Mouse (Mus musculus) kidney, adult 18-20 months (tissue): ENCODE data around the gene Olfr764-ps1.
"Not testable (repeated sequence)": the region's sequence is repeated elsewhere in the genome, so short reads cannot be mapped to it uniquely, and the experiment has no call there.

Source experiments
- DNase-seq: peaks from one replicate; pipeline ENCODE4 v3.0.0; 2021

The Olfr764-ps1 gene

DNA sequence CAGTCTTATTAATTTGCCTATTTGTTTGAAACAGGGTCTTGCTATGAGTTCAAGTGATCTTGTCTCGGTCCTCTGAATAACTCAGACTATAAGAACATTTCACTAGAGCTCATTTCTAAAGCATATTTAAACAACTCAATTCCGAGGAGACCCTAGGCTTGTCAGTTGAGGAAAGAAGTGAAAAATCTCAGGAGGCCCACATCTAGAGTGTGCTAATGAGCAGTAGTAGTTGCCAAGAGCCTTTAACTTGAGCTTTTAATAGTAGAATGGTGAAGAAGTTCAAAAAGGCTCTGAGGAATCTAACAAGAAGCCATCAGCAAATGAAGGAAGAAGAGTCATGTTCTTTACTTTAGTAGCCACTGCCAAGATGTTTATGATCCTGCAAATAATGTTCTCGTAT lies at the start of gene Olfr764-ps1:
Olfr764-ps1 (minus strand) TSS at position 101 of the 400 bp plus-strand sequence.
- no peak for DNase-seq

DNA sequence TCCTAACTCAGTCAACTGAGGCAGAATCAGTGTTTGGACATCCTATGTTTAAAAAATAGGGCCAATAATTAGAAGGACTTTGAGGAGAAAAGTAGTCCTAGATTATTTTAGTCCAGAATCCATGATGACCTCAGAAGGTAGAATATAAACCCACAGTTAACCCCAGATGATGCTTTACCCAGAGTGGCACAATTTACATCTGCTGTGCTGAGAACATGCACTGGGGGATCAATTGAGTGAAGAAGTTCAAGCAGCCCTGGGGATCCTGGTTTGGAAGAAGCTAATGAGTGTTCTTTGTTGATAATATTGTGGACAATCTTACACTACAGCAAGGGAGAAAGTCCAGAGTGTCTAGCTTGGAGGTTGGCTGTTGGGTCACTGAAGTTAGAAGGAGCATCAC lies 43.1 kb upstream of the Olfr764-ps1 start, which contains the start of gene Olfr767:
Olfr767 (minus strand) TSS at position 101 of the 400 bp plus-strand sequence.
- not testable (repeated sequence) for DNase-seq

DNA sequence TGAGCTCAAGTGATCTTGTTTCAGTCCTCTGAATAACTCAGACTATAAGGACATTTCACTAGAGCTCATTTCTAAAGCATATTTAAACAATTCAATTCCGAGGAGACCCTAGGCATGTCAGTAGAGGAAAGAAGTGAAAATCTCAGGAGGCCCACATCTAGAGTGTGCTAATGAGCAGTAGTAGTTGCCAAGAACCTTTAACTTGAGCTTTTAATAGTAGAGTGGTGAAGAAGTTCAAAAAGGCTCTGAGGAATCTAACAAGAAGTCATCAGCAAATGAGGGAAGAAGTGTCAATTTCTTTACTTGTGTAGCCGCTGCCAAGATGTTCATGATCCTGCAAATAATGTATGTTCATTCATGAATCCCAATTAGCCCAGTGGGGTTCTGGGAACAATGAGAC lies 29.2 kb upstream of the Olfr764-ps1 start, which contains the start of gene Olfr766-ps1:
Olfr766-ps1 (minus strand) TSS at position 101 of the 400 bp plus-strand sequence.
- no peak for DNase-seq

DNA sequence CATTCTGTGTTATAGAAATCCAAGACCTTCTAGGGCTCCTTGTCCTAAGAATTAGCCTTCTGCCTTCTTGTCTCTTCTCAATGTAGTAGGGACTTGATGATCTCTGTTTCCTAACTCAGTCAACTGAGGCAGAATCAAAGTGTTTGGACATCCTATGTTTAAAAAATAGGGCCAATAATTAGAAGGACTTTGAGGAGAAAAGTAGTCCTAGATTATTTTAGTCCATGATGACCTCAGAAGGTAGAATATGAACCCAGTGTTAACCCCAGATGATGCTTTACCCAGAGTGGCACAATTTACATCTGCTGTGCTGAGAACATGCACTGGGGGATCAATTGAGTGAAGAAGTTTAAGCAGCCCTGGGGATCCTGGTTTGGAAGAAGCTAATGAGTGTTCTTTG lies 10.2 kb upstream of the Olfr764-ps1 start, which contains the start of gene Olfr765:
Olfr765 (minus strand) TSS at position 101 of the 400 bp plus-strand sequence.
- DNase-seq = not testable (repeated sequence)

DNA sequence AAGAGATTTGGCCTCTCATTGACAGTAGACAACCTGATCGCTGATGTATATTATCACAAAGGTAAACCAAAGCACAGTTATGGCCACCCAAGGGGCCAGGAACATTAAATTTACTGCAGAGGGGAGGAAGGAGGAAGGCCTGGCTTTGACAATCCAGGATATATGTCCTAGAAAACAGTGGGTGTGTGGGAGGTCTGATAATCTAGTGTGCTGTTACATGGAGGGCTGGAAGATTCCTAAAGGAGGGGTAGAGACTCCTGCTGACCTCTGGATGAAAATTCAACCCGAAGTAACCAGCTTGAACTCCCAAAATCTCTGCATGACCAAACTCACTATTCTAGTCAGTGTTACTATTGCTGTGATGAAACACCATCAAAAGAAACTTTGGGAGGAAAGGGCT lies 11.4 kb downstream of the Olfr764-ps1 start:
- DNase-seq = no peak

DNA sequence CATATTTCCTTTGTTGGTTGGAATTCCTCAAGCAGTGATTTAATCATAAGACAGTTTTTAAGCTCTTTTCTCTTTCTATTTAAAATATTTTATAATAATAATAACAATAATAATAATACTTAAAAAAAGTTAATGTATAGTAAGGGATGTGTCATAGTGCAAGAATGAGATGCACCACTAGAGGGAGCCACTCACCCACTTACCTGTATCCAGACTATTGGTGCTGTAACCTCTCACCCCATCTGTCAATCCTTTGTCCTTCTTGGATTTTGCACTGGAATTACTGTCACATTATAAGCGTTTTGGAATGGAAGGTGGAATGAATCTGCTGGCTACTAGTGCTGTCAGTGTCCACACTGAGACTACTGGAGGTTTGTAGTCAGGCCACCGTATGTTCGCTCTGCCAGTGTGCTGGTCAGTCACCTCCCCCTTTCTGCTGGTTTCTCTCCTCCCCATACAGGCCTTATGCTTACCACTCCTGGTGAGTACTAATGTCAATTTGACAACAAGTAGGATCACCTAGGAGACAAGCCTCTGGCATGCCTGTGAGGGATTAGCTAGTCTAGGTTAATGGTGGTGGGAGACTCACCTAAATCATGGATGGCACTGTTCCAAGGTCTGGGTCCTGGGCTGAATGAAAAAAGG lies 13.6 kb downstream of the Olfr764-ps1 start:
- peak; percentile 35 for DNase-seq

DNA sequence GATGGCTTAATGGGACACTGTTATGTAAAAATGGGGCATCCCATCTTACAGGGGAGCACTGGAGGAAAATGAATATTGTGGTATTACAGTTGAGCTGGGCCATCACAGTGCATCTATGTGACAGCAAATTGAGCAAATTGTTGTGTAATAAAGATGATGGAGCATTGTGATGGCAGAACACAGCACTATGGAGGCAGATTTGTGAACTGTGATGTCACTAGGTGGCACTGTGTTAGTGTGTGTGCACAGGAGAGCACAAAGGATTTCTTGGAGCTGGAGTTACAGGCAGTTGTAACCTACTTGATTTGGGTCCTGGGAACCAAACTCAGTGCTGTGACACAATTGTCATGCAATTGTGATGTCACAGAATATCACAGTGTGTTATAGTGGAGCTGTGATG lies 16.4 kb downstream of the Olfr764-ps1 start:
- no peak for DNase-seq

DNA sequence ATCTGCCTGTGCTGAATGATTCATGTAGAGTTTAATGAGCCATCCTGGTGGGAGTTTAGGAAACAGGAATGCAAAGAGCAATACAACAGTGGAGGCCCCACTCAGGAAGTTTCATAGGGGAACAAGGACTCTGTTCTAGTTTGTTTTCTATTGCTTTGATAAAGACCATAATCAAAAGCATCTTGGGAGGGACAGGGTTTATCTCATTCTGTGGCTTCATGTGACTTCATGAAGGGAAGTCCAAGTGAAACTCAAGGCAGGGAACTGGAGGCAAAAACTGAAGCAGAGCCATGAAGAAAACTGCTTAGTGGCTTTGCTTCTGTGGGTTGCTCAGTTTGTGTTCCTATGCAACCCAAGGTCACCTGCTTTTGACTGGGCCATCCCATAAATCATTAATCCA lies 25.2 kb downstream of the Olfr764-ps1 start:
- no peak for DNase-seq

DNA sequence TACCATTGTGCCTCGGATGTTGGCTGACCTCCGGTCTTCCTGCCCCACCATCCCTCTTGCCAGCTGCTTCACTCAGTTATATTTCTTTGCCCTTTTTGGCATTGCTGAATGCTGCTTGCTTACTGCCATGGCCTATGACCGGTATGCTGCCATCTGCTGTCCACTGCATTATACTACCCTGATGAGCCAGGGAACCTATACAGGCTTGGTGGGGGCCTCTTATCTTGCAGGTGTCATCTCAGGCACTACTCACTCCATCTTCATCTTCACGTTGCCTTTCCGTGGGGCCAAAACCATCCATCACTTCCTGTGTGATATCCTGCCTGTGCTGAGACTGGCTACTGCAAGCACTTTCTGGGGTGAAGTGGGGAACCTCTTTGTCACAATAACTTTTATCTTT lies 28.2 kb downstream of the Olfr764-ps1 start:
- DNase-seq = not testable (repeated sequence)

DNA sequence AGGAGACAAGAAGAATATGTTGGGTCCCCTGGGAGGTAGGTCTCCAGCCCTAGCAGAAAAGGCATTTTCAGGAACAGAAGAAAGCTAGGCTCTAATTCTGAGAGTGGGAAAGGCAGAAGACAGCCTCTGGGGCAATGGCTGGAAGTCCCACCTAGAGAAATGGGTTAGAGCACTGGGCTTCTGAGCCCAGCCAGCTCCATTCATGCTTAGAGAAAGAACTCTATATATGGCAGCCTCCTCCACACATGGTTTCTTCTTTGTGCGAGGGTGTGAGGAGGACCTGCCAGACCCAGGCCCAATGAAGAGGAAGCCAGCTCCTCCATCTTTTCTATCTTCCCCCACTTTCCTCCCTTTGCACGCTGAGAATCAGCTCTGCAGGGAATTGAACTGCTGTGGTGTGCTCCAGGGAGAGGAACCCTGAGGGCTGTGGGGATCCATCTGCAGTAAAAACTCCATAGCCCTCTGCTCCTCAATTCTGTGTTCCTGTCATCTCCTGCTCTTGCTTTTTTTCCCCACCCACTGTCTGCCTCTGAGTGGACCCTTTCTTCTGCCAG lies 29.3 kb downstream of the Olfr764-ps1 start, which contains the start of gene Olfr763:
Olfr763 (plus strand) TSS at position 504 of the 554 bp plus-strand sequence.
- DNase-seq = no peak

DNA sequence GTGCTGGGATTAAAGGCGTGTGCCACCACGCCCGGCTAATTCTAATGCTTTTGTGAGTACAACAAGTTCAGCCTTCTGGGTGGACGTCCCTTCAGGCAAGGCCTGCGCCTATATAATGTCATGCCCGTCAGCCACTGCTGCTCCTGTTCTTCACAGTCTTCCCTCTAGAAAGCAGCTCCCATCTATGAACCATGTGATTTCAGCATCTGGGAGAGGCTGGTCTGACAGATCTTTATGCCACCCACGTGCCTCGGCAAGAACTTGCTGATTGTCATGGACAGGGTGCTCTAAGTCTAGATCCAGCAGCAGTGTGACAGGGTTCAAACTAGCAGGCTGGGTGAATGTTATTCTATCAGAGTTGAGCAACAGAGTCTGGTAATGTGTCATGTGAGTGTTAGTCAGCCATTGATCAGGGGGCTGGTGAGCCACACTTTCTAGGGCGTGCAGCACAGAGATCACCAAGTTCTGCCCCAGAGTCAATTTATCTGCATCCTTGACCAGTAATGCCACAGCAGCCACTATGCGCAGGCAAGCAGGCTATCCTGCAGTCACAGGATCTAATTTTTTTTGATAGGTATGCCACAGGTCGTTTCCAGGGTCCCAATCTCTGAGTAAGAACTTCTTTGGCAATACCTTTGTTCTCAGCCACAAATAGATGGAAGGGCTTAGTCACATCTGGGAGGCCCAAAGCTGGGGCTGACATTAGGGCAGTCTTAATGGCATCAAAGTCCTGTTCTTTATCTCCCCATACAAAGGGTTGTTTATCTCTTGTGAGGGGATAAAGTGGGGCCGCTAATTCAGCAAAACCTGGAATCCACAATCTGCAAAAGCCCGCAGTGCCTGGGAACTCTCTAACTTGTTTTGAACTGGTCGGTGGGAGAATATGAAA lies 35.4 kb downstream of the Olfr764-ps1 start:
- no peak for DNase-seq

DNA sequence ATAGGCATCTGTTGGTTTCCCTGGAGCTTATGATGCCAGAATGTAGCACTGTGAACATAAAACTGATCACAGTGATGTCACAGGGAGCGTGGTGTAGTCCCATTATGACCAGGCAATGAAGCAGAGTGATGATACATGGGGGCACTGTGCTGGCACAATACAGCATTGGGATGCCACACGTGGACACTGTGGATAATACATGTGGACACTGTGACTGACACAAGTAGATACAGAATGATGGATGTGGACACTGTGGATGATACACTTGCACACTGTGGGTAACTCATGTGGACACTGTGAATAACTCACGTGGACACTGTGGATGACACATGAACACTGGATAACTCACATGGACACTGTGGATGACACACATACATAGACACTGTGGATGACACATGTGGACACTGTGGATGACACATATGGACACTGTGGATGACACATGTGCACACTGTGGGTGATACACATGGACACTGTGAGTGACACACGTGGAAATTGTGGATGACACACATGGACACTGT lies 43.1 kb downstream of the Olfr764-ps1 start:
- DNase-seq = no peak

DNA sequence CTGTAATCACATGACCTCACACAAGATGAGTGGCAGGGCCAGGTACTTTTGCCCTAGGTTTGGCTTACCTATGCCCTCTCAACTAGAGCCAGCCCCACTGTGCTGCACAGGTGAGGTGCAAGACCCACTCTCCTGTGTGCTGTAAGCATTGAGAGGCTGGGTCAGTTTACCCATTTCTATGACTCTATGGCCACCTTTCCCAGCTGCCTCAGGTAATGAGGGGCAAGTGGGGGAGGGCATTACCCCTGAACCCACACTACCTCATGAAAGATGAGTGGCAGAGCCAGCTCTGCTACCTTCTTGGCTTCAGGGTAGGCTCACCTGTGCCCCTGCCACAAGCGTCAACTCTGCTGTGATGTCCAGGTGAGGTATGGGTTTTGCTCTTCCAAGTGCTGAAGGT lies 43.9 kb downstream of the Olfr764-ps1 start:
- DNase-seq = no peak

DNA sequence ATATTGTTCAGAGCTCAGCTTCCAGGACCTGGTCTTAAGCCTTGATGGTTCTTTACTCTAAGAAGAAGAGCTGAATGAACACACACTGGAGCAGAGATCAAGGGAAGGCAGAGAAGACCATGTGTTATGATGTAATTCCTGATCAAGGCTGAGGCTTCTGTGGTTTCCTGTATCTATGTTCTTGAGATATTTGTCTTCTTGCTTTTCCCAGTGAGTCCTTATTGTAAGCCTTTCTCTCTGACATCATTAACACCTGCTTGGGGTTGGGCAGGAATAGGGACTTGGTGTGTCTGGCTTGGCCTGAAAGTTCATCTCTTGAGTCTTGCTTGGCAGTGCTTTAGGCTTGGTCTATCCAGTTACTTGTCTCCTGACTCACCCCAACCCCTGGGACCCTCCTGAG lies 48.7 kb downstream of the Olfr764-ps1 start:
- no peak for DNase-seq

DNA sequence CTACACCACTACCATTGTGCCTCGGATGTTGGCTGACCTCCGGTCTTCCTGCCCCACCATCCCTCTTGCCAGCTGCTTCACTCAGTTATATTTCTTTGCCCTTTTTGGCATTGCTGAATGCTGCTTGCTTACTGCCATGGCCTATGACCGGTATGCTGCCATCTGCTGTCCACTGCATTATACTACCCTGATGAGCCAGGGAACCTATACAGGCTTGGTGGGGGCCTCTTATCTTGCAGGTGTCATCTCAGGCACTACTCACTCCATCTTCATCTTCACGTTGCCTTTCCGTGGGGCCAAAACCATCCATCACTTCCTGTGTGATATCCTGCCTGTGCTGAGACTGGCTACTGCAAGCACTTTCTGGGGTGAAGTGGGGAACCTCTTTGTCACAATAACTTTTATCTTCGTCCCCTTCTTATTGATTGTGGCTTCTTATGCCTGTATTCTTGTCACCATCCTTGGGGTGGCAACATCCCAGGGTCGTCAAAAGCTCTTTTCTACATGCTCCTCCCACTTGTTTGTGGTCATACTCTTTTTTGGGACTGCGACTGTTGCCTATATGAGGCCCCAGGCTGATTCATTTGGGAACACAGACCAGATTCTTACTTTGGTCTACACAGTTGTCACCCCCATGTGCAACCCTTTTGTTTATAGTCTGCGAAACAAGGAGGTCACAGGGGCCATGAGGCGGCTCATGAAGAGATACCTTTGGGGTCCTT lies 49.4 kb downstream of the Olfr764-ps1 start:
- DNase-seq = not testable (repeated sequence)

DNA sequence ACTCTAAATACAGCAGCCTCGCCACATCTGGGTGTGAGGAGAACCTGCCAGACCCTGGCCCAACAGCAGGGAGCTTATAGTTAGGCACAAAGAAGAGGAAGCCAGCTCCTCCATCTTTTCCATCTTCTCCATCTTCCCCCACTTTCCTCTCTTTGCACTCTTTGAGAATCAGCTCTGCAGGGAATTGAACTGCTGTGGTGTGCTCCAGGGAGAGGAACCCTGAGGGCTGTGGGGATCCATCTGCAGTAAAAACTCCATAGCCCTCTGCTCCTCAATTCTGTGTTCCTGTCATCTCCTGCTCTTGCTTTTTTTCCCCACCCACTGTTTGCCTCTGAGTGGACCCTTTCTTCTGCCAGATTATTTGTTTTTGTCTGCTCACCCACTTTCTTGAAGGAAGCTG lies 50.6 kb downstream of the Olfr764-ps1 start, which contains the start of gene Olfr9:
Olfr9 (plus strand) TSS at position 301 of the 400 bp plus-strand sequence.
- DNase-seq = not testable (repeated sequence)
